Comparison of ENCODE assay signal across 8 mouse cellular contexts in the genomic region with DNA sequence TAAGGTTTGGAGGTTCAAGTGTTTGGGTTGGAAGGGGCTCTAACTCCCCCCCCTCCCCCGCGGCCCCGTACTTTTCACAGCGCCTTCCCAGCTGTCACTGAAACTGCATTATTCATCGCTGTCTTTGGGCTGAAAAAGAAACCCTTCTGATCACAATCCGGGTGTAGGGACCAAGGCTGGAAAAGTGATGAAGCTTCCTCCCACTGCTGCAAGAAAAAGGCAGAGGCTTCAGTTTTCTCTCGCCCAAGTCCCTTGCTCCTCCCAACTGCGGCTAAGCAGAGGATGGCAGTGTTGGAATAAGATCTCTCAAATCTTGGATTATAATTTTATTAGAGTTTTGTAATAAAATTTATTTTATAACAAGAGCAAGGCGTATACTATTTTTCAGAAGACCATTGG. TPM values are rescaled to one million over a fixed set of nuclear protein-coding genes. Genes with fewer than 3 reads are reported as not detected.
DNase-seq lines count a peak whose midpoint lies in the region; TF ChIP-seq lines count a peak whose summit lies in the region.

No protein-coding gene starts in this region.

- H3K27ac ChIP-seq in heart, embryonic 10.5 days, result peak overlapping the region; percentile 95
- H3K27ac ChIP-seq in MEL (ENCODE audit: control insufficient read depth, low read depth, low read length), result peak overlapping the region; percentile 31; the same call in 1 of the 2 replicates
- H3K27ac ChIP-seq in hindbrain, embryonic 10.5 days, result peak overlapping the region; percentile 96
- peak overlapping the region; percentile 98 for H3K27ac ChIP-seq in midbrain, embryonic 10.5 days (replicated peaks)

- no peak for DNase-seq in heart, embryonic 10.5 days (ENCODE audit: low spot score)
- DNase-seq in heart, postnatal 36 days, result no peak
- no peak for DNase-seq in MEL (ENCODE audit: low read depth, low spot score)
- no peak for DNase-seq in hindbrain, embryonic 10.5 days (ENCODE audit: low spot score)
- no peak for DNase-seq in midbrain, embryonic 10.5 days (ENCODE audit: low spot score)
- no peak for DNase-seq in retina, embryonic 14.5 days (ENCODE audit: low spot score)
- DNase-seq in cerebellum, postnatal 4 days (ENCODE audit: low spot score in 2 of 2), result no peak
- no peak for DNase-seq in right cerebral cortex, postnatal 10 days (ENCODE audit: low spot score in 2 of 2)

- peak overlapping the region; percentile 54 for H3K4me3 ChIP-seq in heart, embryonic 10.5 days
- no peak overlapping the region for H3K4me3 ChIP-seq in MEL (ENCODE audit: control insufficient read depth in 1 of 2, insufficient read depth in 1 of 2, low read depth in 2 of 2, low read length in 2 of 2)
- peak overlapping the region; percentile 79 for H3K4me3 ChIP-seq in hindbrain, embryonic 10.5 days
- peak overlapping the region; percentile 69 for H3K4me3 ChIP-seq in midbrain, embryonic 10.5 days

- H3K79me2 ChIP-seq in MEL (ENCODE audit: control insufficient read depth, insufficient read depth, low read length, poor library complexity), result peaks cover 5% of the 10 kb centered on the region; the same call in 1 of the 2 replicates

- no peaks in the 10 kb centered on the region for H3K9me3 ChIP-seq in heart, embryonic 10.5 days
- no peaks in the 10 kb centered on the region for H3K9me3 ChIP-seq in MEL (replicated peaks; ENCODE audit: insufficient read depth, low read length)
- H3K9me3 ChIP-seq in hindbrain, embryonic 10.5 days, result no peaks in the 10 kb centered on the region
- no peaks in the 10 kb centered on the region for H3K9me3 ChIP-seq in midbrain, embryonic 10.5 days (replicated peaks)

- TF ChIP-seq RAD21 in MEL (IDR thresholded peaks at IDR 0.05; ENCODE audit: low read depth, low read length), result no peak

- no peak for TF ChIP-seq CTCF in MEL (IDR thresholded peaks at IDR 0.05 in 2 of 3, conservative IDR thresholded peaks at IDR 0.05 in 1 of 3; ENCODE audit: control insufficient read depth in 1 of 3, insufficient read depth in 1 of 3, low read depth in 2 of 3, low read length in 3 of 3, poor library complexity in 1 of 3, severe bottlenecking in 1 of 3)

- TF ChIP-seq EP300 in MEL (IDR thresholded peaks at IDR 0.05; ENCODE audit: low read depth in 1 of 2, low read length in 2 of 2), result no peak

- intact Hi-C loops in heart, postnatal 36 days (cut with DNase I), result no loop called here

- H3K27me3 ChIP-seq in heart, embryonic 10.5 days (ENCODE audit: insufficient read depth, poor library complexity, severe bottlenecking), result no peaks in the 10 kb centered on the region
- no peaks in the 10 kb centered on the region for H3K27me3 ChIP-seq in MEL (ENCODE audit: control insufficient read depth in 1 of 2, insufficient read depth in 2 of 2, low read length in 2 of 2)
- no peaks in the 10 kb centered on the region for H3K27me3 ChIP-seq in hindbrain, embryonic 10.5 days (ENCODE audit: insufficient read depth, poor library complexity, severe bottlenecking)
- peaks cover 2% of the 10 kb centered on the region; the same call in 1 of the 2 replicates for H3K27me3 ChIP-seq in midbrain, embryonic 10.5 days (ENCODE audit: low read depth, poor library complexity, severe bottlenecking)

- TF ChIP-seq POLR2A in MEL (IDR thresholded peaks at IDR 0.05; ENCODE audit: control insufficient read depth in 1 of 2, insufficient read depth in 1 of 2, low read depth in 1 of 2, low read length in 2 of 2, poor library complexity in 1 of 2), result no peak

- no peaks in the 10 kb centered on the region for H3K36me3 ChIP-seq in heart, embryonic 10.5 days
- no peaks in the 10 kb centered on the region for H3K36me3 ChIP-seq in MEL (ENCODE audit: control insufficient read depth in 1 of 2, insufficient read depth in 2 of 2, low read length in 2 of 2)
- no peaks in the 10 kb centered on the region for H3K36me3 ChIP-seq in hindbrain, embryonic 10.5 days
- no peaks in the 10 kb centered on the region for H3K36me3 ChIP-seq in midbrain, embryonic 10.5 days

- H3K4me1 ChIP-seq in heart, embryonic 10.5 days, result peaks cover 34% of the 10 kb centered on the region
- peaks cover 0 to 2% of the 10 kb centered on the region in 2 experiments; a peak in 1 of 4 replicates for H3K4me1 ChIP-seq in MEL (ENCODE audit: control insufficient read depth in 1 of 2, insufficient read depth in 2 of 2, low read length in 2 of 2)
- peaks cover 45% of the 10 kb centered on the region for H3K4me1 ChIP-seq in hindbrain, embryonic 10.5 days (replicated peaks)
- peaks cover 44% of the 10 kb centered on the region for H3K4me1 ChIP-seq in midbrain, embryonic 10.5 days

- H3K9ac ChIP-seq in MEL (ENCODE audit: control insufficient read depth, low read depth, low read length, poor library complexity, severe bottlenecking), result peak overlapping the region; percentile 22; the same call in 1 of the 2 replicates

- WGBS in heart, embryonic 10.5 days, result 9% methylated on average over 9 of the region's 9 CpGs
- 14% methylated on average over 9 of the region's 9 CpGs for WGBS in hindbrain, embryonic 10.5 days
- WGBS in midbrain, embryonic 10.5 days, result 14% methylated on average over 9 of the region's 9 CpGs

TF ChIP-seq in MEL, 35 proteins besides CTCF, POLR2A, EP300 and RAD21 (continues in another document):
- TF ChIP-seq GATA1 (IDR thresholded peaks at IDR 0.05; ENCODE audit: low read depth, low read length), result no peak
- no peak for TF ChIP-seq TAL1 (IDR thresholded peaks at IDR 0.05; ENCODE audit: low read length)
- no peak for TF ChIP-seq SMC3 (IDR thresholded peaks at IDR 0.05; ENCODE audit: low read depth, low read length)
- TF ChIP-seq GABPA (IDR thresholded peaks at IDR 0.05; ENCODE audit: low read depth, low read length), result no peak
- TF ChIP-seq USF1 (IDR thresholded peaks at IDR 0.05; ENCODE audit: low read depth, low read length), result no peak
- TF ChIP-seq SIN3A (IDR thresholded peaks at IDR 0.05; ENCODE audit: low read length), result no peak
- TF ChIP-seq MYB (IDR thresholded peaks at IDR 0.05; ENCODE audit: low read depth, low read length), result no peak
- TF ChIP-seq ZNF384 (IDR thresholded peaks at IDR 0.05; ENCODE audit: low read depth, low read length), result no peak
- no peak for TF ChIP-seq ZMIZ1 (IDR thresholded peaks at IDR 0.05; ENCODE audit: low read depth, low read length)
- no peak for TF ChIP-seq RCOR1 (IDR thresholded peaks at IDR 0.05; ENCODE audit: low read depth, low read length)
- TF ChIP-seq BHLHE40 (IDR thresholded peaks at IDR 0.05; ENCODE audit: borderline replicate concordance, low read depth, low read length), result no peak
- no peak for TF ChIP-seq ETS1 (IDR thresholded peaks at IDR 0.05; ENCODE audit: low read depth, low read length)
- TF ChIP-seq MAX (IDR thresholded peaks at IDR 0.05; ENCODE audit: low read length), result no peak
- TF ChIP-seq ZC3H11A (IDR thresholded peaks at IDR 0.05; ENCODE audit: low read depth, low read length), result no peak
- no peak for TF ChIP-seq HCFC1 (IDR thresholded peaks at IDR 0.05; ENCODE audit: low read depth, low read length)

RNA-seq across cellular contexts. Expression of a gene that starts 2.1 kb away (rescaled TPM):
- 29.1 and 30.4 TPM in 2 replicates for polyA plus RNA-seq in heart, embryonic 10.5 days (2016; fragmentation: Nextera tagmentation; extraction: Ambion mirVana)
- 1 to 10 TPM; 4.2 to 6.1 TPM for total RNA-seq in heart, postnatal 36 days (2021)
- total RNA-seq in MEL (2012; rRNA removed), result 44.8 and 47.0 TPM in 2 replicates
- polyA plus RNA-seq in MEL (2012; ENCODE audit: insufficient read depth in 1 of 2, insufficient read length in 2 of 2, low read depth in 1 of 2, low replicate concordance in 2 of 2, missing spikeins in 1 of 2), result 10 to 100 TPM in 1 of 2 experiments, not detected in 1; 79.5 TPM
- 56.6 and 57.6 TPM in 2 replicates for polyA plus RNA-seq in hindbrain, embryonic 10.5 days (2016; fragmentation: Nextera tagmentation; extraction: Ambion mirVana)
- polyA plus RNA-seq in midbrain, embryonic 10.5 days (2016; fragmentation: Nextera tagmentation; extraction: Ambion mirVana), result 63.4 and 64.8 TPM in 2 replicates

RNA-seq across cellular contexts. Expression of a gene that starts 13.1 kb away (rescaled TPM):
- 8.2 and 9.0 TPM in 2 replicates for polyA plus RNA-seq in heart, embryonic 10.5 days (2016; fragmentation: Nextera tagmentation; extraction: Ambion mirVana)
- total RNA-seq in heart, postnatal 36 days (2021), result 10 to 100 TPM; 16.0 to 17.1 TPM
- total RNA-seq in MEL (2012; rRNA removed), result 9.2 and 10.2 TPM in 2 replicates
- 1 to 10 TPM in 1 of 2 experiments, not detected in 1; 9.3 TPM for polyA plus RNA-seq in MEL (2012; ENCODE audit: insufficient read depth in 1 of 2, insufficient read length in 2 of 2, low read depth in 1 of 2, low replicate concordance in 2 of 2, missing spikeins in 1 of 2)
- 8.5 and 12.6 TPM in 2 replicates for polyA plus RNA-seq in hindbrain, embryonic 10.5 days (2016; fragmentation: Nextera tagmentation; extraction: Ambion mirVana)
- 6.9 and 8.7 TPM in 2 replicates for polyA plus RNA-seq in midbrain, embryonic 10.5 days (2016; fragmentation: Nextera tagmentation; extraction: Ambion mirVana)

RNA-seq across cellular contexts. Expression of a gene that starts 15.6 kb away (rescaled TPM):
- polyA plus RNA-seq in heart, embryonic 10.5 days (2016; fragmentation: Nextera tagmentation; extraction: Ambion mirVana), result 85.8 and 93.0 TPM in 2 replicates
- total RNA-seq in heart, postnatal 36 days (2021), result 10 to 100 TPM; 50.5 to 72.7 TPM
- 3.3 and 4.2 TPM in 2 replicates for total RNA-seq in MEL (2012; rRNA removed)
- polyA plus RNA-seq in MEL (2012; ENCODE audit: insufficient read depth in 1 of 2, insufficient read length in 2 of 2, low read depth in 1 of 2, low replicate concordance in 2 of 2, missing spikeins in 1 of 2), result 10 to 100 TPM in 1 of 2 experiments, not detected in 1; 28.9 TPM
- polyA plus RNA-seq in hindbrain, embryonic 10.5 days (2016; fragmentation: Nextera tagmentation; extraction: Ambion mirVana), result 67.1 and 108 TPM in 2 replicates
- polyA plus RNA-seq in midbrain, embryonic 10.5 days (2016; fragmentation: Nextera tagmentation; extraction: Ambion mirVana), result 63.1 and 90.1 TPM in 2 replicates

RNA-seq across cellular contexts. Expression of a gene that starts 22.4 kb away (rescaled TPM):
- polyA plus RNA-seq in heart, embryonic 10.5 days (2016; fragmentation: Nextera tagmentation; extraction: Ambion mirVana), result 8.0 and 8.8 TPM in 2 replicates
- 10 to 100 TPM; 34.2 to 82.1 TPM for total RNA-seq in heart, postnatal 36 days (2021)
- total RNA-seq in MEL (2012; rRNA removed), result 4.5 and 5.6 TPM in 2 replicates
- 10 to 100 TPM in 1 of 2 experiments, not detected in 1; 34.9 TPM for polyA plus RNA-seq in MEL (2012; ENCODE audit: insufficient read depth in 1 of 2, insufficient read length in 2 of 2, low read depth in 1 of 2, low replicate concordance in 2 of 2, missing spikeins in 1 of 2)
- 7.8 and 9.8 TPM in 2 replicates for polyA plus RNA-seq in hindbrain, embryonic 10.5 days (2016; fragmentation: Nextera tagmentation; extraction: Ambion mirVana)
- 6.8 and 7.6 TPM in 2 replicates for polyA plus RNA-seq in midbrain, embryonic 10.5 days (2016; fragmentation: Nextera tagmentation; extraction: Ambion mirVana)

RNA-seq across cellular contexts. Expression of a gene that starts 27.2 kb away (rescaled TPM):
- 110 and 147 TPM in 2 replicates for polyA plus RNA-seq in heart, embryonic 10.5 days (2016; fragmentation: Nextera tagmentation; extraction: Ambion mirVana)
- total RNA-seq in heart, postnatal 36 days (2021), result 1 to 10 TPM in 1 of 2 experiments, under 1 TPM in 1; 0.72 to 1.2 TPM
- 120 and 124 TPM in 2 replicates for total RNA-seq in MEL (2012; rRNA removed)
- polyA plus RNA-seq in MEL (2012; ENCODE audit: insufficient read depth in 1 of 2, insufficient read length in 2 of 2, low read depth in 1 of 2, low replicate concordance in 2 of 2, missing spikeins in 1 of 2), result 100 to 1,000 TPM; 159 to 170 TPM
- polyA plus RNA-seq in hindbrain, embryonic 10.5 days (2016; fragmentation: Nextera tagmentation; extraction: Ambion mirVana), result 184 and 228 TPM in 2 replicates
- 218 and 239 TPM in 2 replicates for polyA plus RNA-seq in midbrain, embryonic 10.5 days (2016; fragmentation: Nextera tagmentation; extraction: Ambion mirVana)

Comparison
In these comparisons a context has a peak if more than half of its experiments do, and no peak if none do; other contexts are left out.
1. H3K27ac ChIP-seq: peak in every context shown above with its lines; median percentile 98 in midbrain, embryonic 10.5 days; 96 in hindbrain, embryonic 10.5 days; 95 in heart, embryonic 10.5 days; 31 in MEL.
2. H3K4me3 ChIP-seq: peak in heart, embryonic 10.5 days (single experiment), hindbrain, embryonic 10.5 days (single experiment) and midbrain, embryonic 10.5 days (single experiment); none in MEL (0 of 2).